Mouse (Mus musculus) gastrocnemius, adult 18-20 months (tissue): ENCODE measurements at regions not wholly inside any gene's neighbourhood (a gene's known extent, or its start where the extent isn't known, plus 50 kb on each side); places are given as distances from the start of the nearest gene placed in this dataset.
"Not testable (repeated sequence)": the region's sequence is repeated elsewhere in the genome, so short reads cannot be mapped to it uniquely, and the experiment has no call there.

ENCODE experiments used
- DNase-seq: peaks from one replicate; pipeline ENCODE4 v3.0.0; 2021; ENCODE audit warnings: low spot score

DNA sequence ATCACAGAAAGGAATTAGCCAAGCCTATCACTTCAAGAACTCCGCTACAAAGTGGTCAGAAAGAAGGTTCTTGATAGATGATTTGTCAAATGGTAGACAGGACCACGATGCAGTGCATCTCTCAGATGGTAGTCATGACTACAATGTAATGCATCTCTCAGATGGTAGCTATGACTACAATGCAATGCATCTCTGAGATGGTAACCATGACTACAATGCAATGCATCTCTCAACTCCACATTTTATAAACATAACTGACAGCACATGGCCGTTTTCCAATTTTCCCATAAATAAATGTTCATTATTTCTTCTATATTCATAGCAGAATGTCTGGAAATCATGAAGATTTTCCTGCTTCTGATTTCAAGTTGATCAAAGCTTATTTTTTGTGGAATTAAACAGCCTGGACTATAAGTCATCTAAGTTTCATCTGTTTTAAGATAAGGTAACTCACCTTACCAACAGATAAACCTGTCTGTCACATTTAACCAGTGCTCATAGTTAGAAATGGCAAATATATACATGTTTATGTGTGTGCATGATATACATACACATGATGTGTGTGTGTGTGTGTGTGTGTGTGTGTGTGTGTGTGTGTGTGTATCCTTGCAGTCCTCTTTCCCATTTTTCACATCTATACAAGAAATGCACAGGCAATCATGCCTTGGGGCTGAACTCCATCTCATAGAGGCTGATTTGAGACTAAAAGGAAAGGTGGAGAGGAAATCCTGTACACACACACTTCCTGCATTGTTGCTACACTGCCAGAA is 122.4 kb downstream of the Phf3 start:
- no peak for DNase-seq

DNA sequence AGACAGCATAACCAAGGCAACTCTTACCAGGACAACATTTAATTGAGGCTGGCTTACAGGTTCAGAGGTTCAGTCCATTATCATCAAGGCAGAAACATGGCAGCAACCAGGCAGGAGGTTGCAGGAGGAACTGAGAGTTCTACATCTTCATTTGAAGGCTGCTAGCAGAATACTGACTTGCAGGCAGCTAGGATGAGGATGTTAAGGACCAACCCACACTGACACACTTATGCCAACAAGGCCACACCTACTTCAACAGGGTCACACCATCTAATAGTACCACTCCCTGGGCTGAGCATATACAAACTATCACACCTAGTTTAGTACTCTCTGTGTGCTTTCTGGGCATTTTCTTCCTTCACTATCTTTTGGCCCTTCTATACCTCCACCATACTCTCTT is 131.8 kb downstream of the Phf3 start:
- no peak for DNase-seq

DNA sequence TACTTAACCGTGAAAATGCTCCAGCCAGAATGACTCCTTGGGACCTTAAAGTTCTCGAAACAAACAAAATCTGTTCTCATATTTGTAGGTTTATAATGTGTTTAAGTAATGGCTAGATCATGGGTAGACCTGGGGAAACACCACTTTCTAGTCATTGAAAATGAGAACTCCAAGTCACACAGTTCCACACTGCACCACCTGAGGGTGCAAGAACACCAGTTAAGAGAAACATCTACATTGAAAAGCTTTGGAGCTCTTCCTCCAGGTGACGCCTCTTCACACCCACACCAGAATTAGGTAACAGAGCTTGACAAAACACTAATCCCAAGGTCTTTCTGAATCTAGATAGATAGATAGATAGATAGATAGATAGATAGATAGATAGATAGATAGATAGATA is 132.9 kb downstream of the Phf3 start:
- DNase-seq: no peak

DNA sequence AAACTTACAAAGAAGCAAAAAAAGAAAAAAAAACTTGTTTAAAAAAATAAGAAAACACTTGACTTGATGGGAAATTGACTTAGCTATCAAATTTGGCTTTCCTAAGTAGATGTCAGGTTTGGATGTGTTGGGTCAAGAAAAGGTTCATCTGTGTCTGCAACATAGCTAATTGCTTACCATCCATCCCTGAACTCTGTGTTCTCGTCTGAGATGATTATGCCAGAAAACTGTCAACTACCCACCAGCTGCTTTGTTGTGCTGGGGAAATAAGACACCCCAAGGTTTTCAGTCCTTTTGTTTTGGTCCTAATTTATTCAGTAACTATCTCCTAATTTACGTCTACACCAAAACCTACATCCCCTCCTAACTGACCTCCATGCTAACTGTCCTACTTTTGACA is 152.2 kb downstream of the Phf3 start:
- DNase-seq: no peak

DNA sequence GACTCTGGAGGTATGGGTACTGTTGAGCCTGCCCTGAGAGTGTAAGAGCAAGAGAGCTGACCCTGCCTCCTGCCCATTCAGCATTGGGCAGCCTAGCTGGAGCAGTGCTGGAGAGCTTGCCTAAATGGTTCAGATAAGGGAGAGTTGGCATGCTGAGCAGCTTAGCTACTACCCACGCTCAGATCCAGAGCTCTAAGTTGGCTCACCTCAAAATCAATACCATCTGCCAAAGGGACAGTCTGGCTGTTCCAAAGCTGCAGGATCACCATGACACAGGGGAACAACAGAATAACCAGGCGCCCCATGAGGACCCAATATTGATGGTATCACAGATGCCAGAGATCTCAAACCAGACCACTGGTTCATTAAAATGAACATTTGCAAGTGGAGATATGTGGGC is 152.9 kb downstream of the Phf3 start:
- no peak for DNase-seq

DNA sequence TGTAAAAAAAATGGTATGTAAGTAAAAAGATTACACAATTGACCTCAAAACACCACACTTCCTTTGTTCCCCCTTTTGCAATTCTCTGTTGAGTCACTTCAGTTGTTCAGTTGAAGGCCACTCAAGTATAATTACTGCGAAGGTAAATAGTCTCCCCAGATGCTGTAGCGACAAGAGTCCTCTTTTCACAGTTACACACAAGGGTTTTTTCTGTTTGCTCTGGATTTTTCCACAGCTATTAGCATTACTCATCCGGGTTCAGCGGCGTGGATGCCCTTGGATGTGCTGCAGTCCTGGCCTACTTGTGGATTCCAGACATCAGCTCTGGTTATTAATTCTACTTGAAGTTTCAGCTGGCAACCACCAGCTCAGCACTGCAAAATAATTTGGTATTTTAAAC is 155.1 kb downstream of the Phf3 start:
- no peak for DNase-seq

DNA sequence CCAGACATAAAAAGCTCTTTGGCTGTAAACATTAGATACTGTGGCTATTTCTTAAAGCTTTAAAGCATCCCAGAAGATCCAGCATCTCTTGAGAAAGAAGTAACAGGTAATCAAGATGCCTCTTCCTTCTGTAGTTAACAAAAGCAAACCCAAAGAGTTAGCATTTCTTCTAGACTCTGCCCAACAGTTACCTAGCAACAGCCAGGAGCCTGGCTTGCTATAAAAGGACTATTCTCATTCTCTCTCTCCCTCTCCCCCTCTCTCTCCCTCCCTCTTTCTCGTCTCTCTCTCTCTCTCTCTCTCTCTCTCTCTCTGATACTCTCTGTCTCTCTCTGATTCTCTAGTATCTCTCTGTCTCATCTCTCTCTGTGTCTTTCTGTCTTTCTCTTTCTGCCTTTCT is 157.4 kb downstream of the Phf3 start:
- no peak for DNase-seq

DNA sequence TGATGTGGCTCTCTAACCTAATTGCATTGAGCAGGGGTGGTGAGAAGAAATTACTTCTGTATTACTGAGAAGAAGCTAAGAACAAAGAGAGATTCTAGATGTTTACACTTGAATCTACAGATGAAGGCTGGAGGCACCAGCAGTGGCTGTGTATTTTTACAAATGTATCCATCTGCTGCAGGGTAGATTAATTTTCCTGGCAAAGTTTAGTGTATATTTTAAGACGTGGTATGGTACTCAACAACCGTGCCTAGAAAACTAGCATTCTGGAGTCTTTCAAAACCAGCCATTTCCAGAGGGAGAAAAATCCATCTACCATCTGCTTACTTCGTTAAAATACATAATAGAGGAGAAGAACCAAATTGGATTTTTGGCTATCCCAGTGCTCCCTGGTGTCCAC is 172.6 kb downstream of the Phf3 start:
- DNase-seq: no peak

DNA sequence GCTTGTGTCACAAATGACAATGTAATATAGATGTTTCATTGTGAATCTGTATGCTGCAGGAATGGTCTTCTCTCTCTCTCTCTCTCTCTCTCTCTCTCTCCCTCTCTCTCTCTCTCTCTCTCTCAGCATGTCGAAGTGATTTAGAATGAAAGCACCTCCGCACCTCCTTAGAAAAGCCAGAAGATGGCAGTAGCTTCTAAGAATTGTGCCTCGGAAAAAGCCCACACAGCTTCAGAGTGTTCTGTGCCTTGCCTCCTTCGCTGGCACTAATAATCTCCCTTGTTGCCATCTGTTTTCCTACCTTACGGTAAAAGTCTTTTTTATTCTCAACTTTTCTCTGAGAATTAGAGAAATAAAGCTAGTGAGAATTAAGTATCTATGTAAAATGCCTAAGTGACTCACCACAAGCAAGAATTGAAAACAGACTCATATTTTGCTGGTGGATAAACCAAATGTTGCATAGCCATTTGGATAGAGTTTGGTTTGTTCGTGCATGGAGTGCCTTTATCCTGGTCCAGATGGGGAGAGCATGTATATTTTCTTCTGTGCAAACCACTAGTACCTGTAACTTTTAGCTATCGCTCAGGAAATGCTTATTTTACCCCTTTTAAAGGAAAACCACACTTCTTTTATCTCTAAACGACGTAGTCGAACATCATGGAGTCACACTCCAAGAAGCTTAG is 173.2 kb downstream of the Phf3 start:
- DNase-seq: no peak

DNA sequence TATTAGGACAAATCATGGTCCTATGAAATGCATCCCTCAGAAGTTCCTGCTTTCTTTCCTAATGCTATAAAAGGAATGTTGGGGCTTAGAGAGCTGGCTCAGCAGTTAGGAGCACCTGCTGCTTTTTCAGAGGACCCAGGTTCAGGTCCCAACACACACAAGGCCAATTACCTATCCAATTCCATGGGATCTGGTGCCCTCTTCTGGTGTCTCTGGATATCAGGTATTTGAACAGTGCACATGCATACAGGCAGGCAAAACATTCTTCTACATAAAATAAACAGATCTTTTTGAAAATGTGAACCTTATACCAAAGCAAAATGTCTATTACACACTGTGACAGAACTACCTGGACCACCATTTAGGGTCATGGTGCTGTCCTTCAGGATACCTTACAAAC is 177.4 kb downstream of the Phf3 start:
- no peak for DNase-seq

DNA sequence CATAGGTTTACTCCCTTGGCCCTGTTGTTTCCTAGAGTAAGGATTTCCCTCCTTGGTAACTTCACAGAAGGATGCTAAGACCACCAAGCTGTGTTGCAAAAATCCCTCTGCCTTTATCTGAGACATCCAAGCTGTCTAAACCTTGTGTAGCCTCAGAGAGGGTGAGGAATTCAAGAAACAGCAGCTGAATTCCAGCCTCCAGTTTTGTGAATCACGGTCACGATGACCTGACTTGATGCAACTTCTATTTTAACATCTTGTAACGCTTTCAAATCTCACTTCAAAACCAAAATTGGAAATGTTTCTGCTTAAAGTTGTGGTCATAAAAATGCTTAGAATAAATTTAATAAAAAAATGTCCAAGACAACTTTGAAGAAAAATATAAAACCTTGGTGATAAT is 188.4 kb downstream of the Phf3 start:
- DNase-seq: no peak

DNA sequence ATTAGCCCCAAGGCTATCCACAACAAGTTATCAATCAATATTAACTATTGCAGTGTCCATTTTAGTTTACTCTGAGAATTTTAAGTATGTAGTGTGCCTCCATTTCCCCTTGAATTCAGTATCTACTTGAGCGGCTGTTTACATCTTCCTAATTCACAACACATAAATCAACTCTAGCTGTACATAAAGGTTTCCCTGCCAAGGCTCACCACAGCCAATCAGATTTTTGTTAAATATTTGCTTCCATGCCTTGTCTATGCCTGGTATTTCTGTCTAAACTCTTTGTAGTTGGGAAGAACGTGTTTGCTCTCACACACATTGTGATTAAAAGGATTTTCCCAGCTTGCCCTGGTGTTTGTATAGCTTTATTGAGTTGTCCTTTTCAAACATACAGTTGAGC is 189.8 kb downstream of the Phf3 start:
- no peak for DNase-seq

DNA sequence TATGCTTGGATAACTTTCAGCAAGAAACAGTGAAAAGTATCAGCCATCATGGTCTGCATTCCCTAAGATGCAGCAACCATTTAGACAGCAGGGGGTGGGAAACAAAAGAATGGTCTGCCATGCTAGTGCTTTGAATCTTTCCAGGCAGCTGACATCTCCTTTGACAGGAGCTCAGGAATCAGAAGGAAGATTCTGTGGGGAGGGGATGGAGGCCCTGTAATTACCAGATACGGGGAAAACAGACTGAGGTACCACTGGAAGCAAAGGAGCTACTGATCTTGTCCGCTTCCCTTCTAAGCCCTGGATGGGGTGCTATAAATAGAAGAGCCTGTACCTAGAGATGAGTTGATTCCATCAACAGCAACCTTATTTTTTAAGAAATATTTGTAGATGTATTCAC is 233.9 kb downstream of the Phf3 start:
- no peak for DNase-seq

DNA sequence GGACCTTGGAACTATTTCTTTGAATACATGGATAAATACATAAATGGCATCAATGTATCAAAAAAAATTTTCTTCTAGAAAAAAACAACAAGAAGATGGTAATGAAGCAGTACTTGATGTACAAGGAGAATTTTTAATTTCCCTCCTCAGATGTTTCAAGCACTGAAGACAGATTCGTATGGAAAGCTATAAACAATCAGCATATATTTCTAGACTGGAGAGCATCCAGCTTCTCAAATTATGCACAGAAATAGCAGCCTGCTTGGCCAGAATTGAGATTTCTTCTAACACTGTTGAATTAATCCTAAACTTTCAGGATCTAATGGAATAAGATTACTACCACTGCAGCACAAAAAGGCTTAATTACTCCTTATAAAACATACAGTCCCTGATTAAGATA is 241.0 kb downstream of the Phf3 start:
- DNase-seq: no peak

DNA sequence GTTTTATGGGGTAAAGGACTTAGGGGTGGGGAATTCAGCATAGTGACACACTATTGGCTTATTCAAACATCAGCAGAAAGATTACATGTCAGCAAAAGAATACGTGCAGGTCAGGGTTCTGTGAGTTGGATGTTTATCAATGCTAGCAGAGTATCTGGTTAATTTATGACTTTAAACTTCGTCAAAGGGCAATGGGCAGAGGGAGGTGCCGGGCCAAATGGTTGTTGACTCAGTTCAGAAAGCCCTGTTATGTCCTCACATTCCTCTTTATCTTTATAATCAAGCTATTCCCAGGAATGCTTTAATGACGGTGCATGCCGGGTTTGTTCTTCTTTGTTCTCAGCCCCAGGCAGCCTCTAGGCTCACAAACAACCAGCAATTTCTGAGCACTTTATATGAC is 245.9 kb downstream of the Phf3 start:
- DNase-seq: not testable (repeated sequence)

DNA sequence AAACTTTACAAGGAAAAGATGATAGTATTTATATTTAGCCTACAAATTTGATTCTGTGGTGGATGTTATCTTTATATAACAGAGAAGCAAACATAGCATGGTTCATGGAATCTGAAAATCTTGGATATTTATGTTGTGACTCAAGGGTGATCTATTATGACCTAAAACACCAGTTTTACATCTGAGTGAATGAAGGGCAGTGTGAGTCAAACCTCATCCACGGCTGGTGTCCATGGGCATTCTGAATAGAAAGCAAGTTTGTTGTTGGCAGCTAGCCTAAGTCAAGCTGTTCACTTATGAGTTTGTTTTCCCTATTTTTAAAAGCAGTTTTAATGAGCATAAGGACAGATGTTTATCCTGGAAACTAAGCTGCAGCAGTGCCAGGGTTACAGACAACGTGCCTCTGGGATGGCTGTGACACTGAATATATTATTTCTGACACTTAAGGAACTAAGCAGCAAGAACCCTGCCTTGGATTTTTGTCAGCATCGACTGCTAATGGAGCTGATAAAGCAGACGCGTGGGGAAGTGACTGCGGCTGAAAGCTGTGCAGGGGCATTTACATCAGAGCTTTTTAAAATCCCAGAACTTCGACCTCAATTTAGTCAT is 278.5 kb downstream of the Phf3 start:
- no peak for DNase-seq

DNA sequence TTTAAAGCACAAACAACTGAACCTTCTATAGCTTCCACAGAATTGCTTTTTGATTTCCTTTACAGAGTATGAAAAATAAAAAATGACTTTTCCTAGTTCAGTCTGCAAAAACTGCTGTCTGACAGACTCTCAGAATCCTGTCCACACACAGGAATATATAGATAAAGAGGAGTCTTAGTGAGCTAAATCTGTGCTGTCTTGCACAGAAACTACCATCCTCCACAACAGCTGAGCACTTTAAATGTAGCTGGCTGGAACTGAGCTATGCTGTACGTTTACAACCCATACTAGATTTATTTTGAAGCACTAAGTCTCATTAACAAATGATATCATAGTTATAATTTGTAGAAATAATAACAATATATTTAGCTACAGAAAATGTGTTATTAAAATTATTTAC is 279.7 kb downstream of the Phf3 start:
- DNase-seq: no peak

DNA sequence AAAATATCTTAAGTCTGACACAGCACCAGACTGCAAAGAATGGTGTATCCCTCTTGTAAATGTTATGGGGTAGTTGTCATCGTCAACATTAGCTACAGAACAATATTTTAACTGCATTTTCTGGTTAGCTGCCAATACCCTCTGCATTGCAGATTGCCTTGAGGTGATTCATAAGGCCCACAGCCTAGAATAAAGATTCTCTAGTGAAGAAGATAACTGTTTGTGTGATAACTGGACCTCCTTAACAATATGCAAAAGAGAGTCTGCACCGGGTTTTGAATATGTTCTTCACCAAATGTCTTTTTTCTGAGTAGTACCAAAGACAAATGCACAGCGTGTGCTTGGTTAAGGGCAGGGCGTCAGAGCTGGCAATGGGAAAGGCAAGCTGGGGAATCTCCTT is 283.0 kb downstream of the Phf3 start:
- no peak for DNase-seq

DNA sequence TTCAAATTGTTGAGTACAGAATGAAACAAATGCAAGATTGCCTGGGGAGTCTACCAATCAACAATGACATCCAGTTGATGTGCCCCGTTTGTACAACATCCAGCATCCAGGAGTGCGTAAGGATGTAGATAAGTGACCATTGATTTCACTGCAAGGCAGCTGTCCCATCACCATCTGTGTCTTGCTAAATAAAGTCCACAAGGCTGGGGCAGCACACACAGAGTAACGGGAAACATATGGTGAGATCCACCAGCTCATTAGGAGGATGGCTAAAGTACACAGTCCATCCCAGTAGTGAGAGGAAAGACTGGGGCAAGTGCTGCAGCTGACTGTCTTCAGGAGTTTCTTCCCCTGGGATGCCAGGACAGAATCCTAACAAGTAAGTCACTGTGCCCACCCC is 284.8 kb downstream of the Phf3 start:
- DNase-seq: no peak

DNA sequence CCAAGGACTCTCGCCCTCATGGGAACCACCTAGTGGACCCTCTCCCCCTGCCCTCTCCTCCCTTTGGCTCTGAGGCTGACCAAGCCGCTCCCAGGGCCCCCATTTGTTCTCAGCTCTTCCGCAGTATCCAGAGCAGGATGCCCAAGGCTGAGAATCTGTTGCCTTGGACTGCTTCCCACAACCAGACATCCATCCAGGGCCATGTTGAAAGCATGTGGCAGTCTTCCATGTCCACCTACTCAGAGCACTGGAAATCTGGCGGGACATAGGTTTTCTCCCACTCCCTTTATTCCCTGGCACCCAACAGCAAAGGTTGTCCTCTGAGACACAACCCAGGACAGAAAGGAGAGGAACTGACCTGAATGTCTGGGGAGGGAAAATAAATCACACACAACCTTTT is 285.4 kb downstream of the Phf3 start:
- no peak for DNase-seq

DNA sequence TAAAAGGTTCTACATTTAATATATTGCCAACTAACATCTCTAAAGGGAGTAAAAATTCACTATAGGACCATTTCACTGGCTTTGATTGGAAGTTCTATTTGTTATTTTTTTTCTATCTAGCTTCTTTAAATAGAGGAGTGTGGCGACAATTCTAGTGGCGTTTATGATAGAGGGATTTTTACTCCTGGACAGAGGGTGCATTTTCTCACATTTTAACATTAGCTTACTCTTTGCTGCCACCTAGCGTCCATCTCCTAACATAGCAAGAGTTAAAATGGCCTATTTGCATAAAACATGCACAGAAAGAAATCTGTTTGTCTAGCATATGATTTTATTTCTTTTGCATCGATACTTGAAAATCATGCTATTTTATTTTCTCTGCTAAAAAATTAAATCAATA is 288.9 kb downstream of the Phf3 start:
- DNase-seq: peak; percentile 2

DNA sequence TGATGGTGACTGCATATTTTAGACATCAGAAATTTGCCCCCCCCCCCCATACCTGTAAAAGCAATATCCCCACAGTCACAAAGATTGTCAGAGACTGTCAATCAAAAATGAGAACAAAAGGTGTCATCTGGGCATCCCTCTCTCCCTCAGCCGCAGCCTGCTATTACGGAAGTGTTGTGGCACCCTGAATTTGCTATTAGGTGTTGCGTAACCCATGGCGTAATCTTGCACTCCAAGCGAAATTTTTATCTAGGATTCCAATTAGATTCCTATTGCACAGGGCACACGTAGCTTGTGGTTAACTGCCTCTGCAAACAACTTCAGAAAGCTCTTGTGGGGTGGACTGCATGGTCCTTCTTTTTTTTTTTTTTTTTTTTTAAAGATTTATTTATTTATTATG is 289.9 kb downstream of the Phf3 start:
- DNase-seq: no peak

DNA sequence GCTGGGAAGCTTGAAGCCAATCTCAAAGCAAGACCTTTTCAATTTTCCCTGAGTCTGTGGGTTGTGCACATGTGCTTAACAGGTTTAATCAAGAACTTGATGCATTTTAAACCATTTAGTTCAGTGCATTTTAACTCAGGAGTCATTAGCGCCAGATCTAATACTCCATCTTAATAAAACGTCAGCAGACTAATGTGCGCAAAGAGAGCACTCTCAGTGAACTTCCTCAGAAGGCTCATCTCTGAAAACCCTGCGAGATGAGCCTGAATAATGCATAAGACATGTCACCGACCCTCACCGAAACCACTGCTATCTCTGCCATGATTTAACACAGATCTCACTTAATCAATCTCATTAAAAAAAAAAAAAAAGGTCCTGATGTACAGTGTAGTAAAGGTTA is 309.0 kb downstream of the Phf3 start:
- DNase-seq: no peak
